Mouse (Mus musculus) macrophage (primary cell): ENCODE measurements at regions not wholly inside any gene's neighbourhood (a gene's known extent, or its start where the extent isn't known, plus 50 kb on each side); places are given as distances from the start of the nearest gene placed in this dataset.

Experiments used
- H3K27ac ChIP-seq: fragments of 350-480 bp; formaldehyde crosslinking; 2 replicates; pipeline ENCODE4 v1.9.0; 2021
- H3K36me3 ChIP-seq: fragments of 350-480 bp; formaldehyde crosslinking; 2 replicates; pipeline ENCODE4 v1.9.0; 2021; ENCODE audit errors: inconsistent target
- H3K4me3 ChIP-seq: fragments of 350-480 bp; formaldehyde crosslinking; 2 replicates; pipeline ENCODE4 v1.9.0; 2021; ENCODE audit errors: inconsistent target
- H3K79me2 ChIP-seq: fragments of 350-480 bp; formaldehyde crosslinking; 2 replicates; pipeline ENCODE4 v1.9.0; 2021; ENCODE audit errors: inconsistent target
- WGBS: methylation state at CpG from one replicate; pipeline ENCODE4 v1.1.7; 2026; ENCODE audit warnings: inconsistent platforms; ENCODE audit not compliant: missing documents; 5-methylcytosine and 5-hydroxymethylcytosine counted together

GRCm38 (mm10) chr6:107378489-107378888 lies 151.1 kb upstream of the Lrrn1 start:
- 100% methylated on average over 1 of the region's 1 CpGs for WGBS
- Histone ChIP-seq H3K36me3 (no peaks in the 10 kb centered on the region), H3K79me2 (no peaks in the 10 kb centered on the region), H3K4me3 (no peak overlapping the region), H3K27ac (no peak overlapping the region)

DNA sequence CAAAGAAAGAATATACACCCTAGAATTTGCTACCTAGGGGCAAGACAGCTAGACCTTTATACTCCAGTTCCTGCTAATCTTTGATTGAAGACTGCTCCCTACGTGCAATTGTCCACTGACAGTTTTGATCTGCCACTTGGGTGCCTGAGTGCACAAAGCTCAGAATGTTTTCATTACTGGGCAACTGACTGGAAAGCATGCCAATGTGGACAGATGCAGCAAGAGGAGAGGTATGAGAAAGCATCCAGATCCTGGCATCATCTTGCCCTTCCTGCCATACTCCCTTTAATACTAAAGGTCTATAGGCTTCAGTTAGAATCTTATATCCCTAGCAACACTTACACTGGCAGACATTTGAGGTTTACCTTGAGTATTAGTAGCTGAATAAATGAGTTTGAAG lies 148.9 kb upstream of the Lrrn1 start:
- Histone ChIP-seq H3K36me3 (no peaks in the 10 kb centered on the region), H3K79me2 (no peaks in the 10 kb centered on the region), H3K4me3 (no peak overlapping the region), H3K27ac (no peak overlapping the region)
- 88% methylated on average over 1 of the region's 1 CpGs for WGBS

DNA sequence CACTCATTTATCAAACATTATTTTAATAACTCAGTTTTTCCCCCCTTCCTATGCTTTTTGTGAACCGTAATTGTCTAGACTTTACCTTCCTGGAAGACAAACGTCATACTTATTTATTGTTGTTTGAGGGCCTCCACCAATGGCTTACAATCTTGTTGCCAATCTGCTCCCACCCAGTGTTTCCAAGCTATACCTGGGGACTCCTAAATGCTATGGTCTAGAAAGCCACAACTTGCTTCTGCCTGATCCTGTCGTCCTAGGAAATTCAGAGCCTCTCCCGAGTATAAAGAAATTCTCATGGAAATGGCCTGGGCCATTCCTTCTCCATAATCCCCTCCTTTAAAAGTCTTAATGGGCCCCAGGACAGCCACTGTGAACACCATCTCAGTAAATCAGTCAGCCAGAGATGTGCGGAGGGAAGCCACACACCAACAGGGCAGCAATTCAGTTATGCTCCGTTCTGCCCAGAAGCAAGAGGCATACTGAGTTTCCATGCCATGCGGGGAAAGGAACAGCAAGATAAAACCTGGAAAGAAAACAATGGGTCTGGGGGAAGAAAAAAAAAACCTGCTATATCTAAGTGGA lies 143.4 kb upstream of the Lrrn1 start:
- Histone ChIP-seq H3K4me3 (no peak overlapping the region), H3K79me2 (no peaks in the 10 kb centered on the region), H3K27ac (no peak overlapping the region), H3K36me3 (no peaks in the 10 kb centered on the region)
- WGBS = 72% methylated on average over 7 of the region's 7 CpGs

GRCm38 (mm10) chr6:107389892-107390291 lies 139.7 kb upstream of the Lrrn1 start:
- no peaks in the 10 kb centered on the region for H3K36me3 ChIP-seq
- 74% methylated on average over 3 of the region's 3 CpGs for WGBS
- no peak overlapping the region for H3K27ac ChIP-seq
- H3K79me2 ChIP-seq = no peaks in the 10 kb centered on the region
- no peak overlapping the region for H3K4me3 ChIP-seq

DNA sequence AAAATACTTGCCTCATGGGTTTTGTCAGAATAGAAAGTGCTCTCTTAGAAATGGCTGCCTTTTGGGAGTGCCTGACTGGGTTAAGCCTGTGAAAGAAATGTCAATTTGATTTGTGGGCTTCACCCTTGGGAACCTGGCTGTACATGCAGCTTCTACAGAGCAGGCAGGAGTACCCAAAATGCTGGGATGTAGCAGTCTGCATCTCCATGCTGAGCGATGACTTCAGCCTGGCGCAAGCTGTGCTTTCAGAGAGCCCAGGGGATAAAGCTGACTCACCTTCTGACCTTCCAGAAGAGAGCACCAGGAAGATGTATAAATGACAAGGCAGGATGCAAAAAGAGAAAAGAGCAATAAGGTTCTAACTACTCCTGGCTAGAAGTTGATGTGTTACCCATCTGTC lies 135.0 kb upstream of the Lrrn1 start:
- 87% methylated on average over 2 of the region's 2 CpGs for WGBS
- no peak overlapping the region for H3K4me3 ChIP-seq
- H3K36me3 ChIP-seq = no peaks in the 10 kb centered on the region
- no peaks in the 10 kb centered on the region for H3K79me2 ChIP-seq
- no peak overlapping the region for H3K27ac ChIP-seq

DNA sequence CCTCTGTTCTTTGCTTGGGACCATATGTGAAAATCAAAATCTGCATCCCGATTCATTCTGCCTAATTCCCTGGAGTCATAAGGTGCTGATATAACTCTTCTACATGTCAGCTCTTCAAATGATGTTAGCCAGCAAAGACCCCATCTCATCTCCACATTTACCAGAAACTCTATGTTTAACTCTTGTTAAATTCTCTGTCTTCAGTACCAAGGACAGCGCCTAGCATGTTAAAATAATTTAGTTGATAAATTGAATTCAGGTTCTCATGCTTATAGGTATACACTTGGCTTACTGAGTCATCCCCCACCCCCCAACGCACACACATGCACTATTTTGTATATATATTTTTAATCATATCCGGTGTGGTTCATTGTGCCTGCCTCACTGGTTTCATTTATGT lies 113.8 kb upstream of the Lrrn1 start:
- WGBS = 88% methylated on average over 4 of the region's 4 CpGs
- no peaks in the 10 kb centered on the region for H3K36me3 ChIP-seq
- no peak overlapping the region for H3K27ac ChIP-seq
- no peak overlapping the region for H3K4me3 ChIP-seq
- no peaks in the 10 kb centered on the region for H3K79me2 ChIP-seq

DNA sequence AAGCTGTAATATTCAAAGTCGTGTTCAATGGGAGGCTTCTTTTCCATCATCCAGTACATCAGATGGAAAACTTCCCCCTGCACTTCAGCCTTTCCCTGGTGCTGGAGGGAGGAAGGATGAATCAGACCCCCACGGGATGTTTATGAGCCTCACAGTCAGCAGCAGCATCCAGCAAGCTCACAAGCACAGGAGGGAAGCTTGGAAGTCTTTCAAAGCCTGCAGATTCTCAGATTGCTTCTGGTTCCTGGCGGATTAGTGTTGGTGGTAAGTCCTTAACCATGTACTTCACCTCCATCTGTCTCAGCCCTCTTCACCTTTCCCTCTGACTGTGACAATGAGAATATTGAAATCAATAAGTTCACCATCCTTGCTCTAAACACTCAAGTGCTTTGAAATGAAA lies 107.5 kb upstream of the Lrrn1 start:
- Histone ChIP-seq H3K27ac (no peak overlapping the region), H3K36me3 (no peaks in the 10 kb centered on the region), H3K4me3 (no peak overlapping the region), H3K79me2 (no peaks in the 10 kb centered on the region)
- 35% methylated on average over 3 of the region's 3 CpGs for WGBS

- Histone ChIP-seq H3K79me2 (no peaks in the 10 kb centered on the region), H3K4me3 (no peak overlapping the region), H3K36me3 (no peaks in the 10 kb centered on the region)
These were observed 103.0 kb upstream of the Lrrn1 start for GRCm38 (mm10) chr6:107426529-107426928.

DNA sequence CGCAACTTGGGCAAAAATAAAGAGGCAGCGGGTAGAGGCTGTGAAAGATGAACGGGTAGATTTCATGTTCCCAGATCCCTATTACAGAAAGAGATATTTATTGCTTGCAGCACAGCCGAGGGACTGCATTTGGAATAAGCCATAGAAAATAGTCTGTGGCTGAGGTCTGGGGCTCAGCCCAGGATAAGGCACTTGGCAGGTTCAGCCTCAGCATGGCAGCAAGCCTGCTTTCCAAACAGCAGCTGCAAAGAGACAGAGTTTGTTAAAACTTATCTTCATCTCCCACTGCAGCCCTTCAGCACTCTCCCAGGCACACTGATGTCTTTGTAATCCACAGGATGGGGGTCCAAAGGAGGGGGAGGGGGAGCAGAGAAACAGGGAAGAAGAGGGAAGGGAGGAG lies 98.5 kb upstream of the Lrrn1 start:
- 83% methylated on average over 4 of the region's 4 CpGs for WGBS
- Histone ChIP-seq H3K79me2 (no peaks in the 10 kb centered on the region), H3K27ac (no peak overlapping the region), H3K36me3 (no peaks in the 10 kb centered on the region), H3K4me3 (no peak overlapping the region)

More at GRCm38 (mm10) chr6:107426529-107426928, 103.0 kb upstream of the Lrrn1 start:
- WGBS = 79% methylated on average over 3 of the region's 3 CpGs
- no peak overlapping the region for H3K27ac ChIP-seq

GRCm38 (mm10) chr6:107442058-107442457 lies 87.5 kb upstream of the Lrrn1 start:
- Histone ChIP-seq H3K36me3 (no peaks in the 10 kb centered on the region), H3K79me2 (no peaks in the 10 kb centered on the region), H3K4me3 (no peak overlapping the region), H3K27ac (no peak overlapping the region)
- 91% methylated on average over 1 of the region's 1 CpGs for WGBS

GRCm38 (mm10) chr6:107444336-107444735 lies 85.2 kb upstream of the Lrrn1 start:
- H3K36me3 ChIP-seq = no peaks in the 10 kb centered on the region
- no peak overlapping the region for H3K4me3 ChIP-seq
- no peak overlapping the region for H3K27ac ChIP-seq
- H3K79me2 ChIP-seq = no peaks in the 10 kb centered on the region
- WGBS = 83% methylated on average over 3 of the region's 3 CpGs

DNA sequence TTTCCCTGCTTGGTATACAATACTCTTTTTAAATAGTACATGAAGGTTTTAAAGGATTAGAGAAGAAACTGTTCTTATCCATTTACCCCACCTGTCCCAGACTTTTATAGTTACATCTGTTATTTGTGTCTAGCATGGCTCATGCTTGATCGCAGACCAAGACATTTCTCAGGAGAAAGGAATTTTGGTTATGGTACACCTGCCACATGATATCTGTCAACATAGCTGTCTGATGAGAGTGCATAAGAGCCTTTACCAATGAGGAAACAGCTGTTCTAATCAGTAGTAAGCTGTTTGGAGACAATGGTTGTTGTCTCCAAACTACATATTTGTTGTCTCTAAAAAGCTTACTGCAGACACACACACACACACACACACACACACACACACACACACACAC lies 70.3 kb upstream of the Lrrn1 start:
- WGBS = 100% methylated on average over 1 of the region's 1 CpGs
- no peaks in the 10 kb centered on the region for H3K36me3 ChIP-seq
- H3K79me2 ChIP-seq = no peaks in the 10 kb centered on the region
- no peak overlapping the region for H3K4me3 ChIP-seq
- H3K27ac ChIP-seq = no peak overlapping the region

DNA sequence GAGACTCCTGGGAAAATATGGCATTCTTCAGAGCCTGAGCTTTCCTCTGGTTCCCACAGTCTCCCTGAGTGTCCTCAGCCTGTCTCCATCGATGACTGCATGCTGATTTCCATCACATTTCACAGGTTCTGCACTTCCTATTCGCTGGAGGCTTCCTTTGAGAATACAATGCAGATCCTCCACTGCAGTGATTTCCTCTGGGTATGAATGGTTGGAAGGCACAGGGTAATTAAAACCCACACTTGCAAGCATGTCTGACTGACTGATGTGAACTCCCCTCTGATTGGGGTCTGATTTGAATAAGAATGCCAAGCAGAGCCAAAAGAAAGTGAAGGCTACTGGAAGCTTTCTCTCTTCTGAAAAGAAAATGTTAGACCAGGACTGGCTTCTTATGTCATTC lies 67.1 kb upstream of the Lrrn1 start:
- no peak overlapping the region for H3K4me3 ChIP-seq
- 30% methylated on average over 2 of the region's 2 CpGs for WGBS
- no peak overlapping the region for H3K27ac ChIP-seq
- H3K36me3 ChIP-seq = no peaks in the 10 kb centered on the region
- no peaks in the 10 kb centered on the region for H3K79me2 ChIP-seq

- H3K36me3 ChIP-seq = no peaks in the 10 kb centered on the region
- H3K27ac ChIP-seq = no peak overlapping the region
- no peaks in the 10 kb centered on the region for H3K79me2 ChIP-seq
- H3K4me3 ChIP-seq = no peak overlapping the region
- 61% methylated on average over 2 of the region's 2 CpGs for WGBS
These were observed 56.2 kb upstream of the Lrrn1 start for GRCm38 (mm10) chr6:107473395-107473794.

DNA sequence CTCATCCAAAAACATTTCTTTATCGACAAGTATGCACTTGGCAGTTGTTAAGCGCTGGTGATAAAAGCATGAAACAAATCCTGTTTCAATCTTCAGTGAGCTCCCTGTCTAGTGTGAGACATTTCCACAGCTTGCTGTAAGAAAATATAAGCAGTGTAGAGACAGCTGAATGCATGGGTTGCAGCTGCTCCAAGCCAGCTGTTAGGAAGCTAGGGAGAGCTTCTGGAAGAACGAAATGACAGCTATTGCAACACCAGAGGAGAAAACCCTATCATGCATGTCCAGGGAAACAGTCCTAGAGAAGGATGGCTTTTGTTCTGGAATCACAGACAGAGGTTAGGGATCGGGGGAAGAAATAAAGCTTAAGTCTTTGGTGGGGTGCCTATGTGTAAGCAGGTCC lies 55.4 kb upstream of the Lrrn1 start:
- Histone ChIP-seq H3K27ac (no peak overlapping the region), H3K4me3 (no peak overlapping the region), H3K79me2 (no peaks in the 10 kb centered on the region), H3K36me3 (no peaks in the 10 kb centered on the region)
- WGBS = 82% methylated on average over 4 of the region's 4 CpGs
